Mouse (Mus musculus): ENCODE measurements around the gene Cmah.

DNA sequence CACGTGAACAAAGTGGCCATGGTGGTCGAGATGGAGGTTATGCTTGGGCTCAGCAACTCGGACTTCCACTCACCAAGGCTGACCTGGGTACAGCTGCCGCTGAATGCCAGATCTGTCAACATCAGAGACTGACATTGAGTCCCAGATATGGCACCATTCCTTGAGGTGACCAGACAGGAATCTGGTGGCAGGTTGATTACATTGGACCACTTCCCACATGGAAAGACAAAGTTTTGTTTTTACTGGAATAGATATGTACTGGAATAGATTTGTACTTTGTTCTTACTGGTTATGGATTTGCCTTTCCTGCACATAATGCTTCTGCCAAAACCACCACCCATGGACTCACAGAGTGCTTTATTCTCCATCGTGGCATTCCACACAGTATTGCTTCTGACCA, 27.5 kb downstream of the Cmah start:
- TF ChIP-seq CTCF (IDR thresholded peaks at IDR 0.05; ENCODE audit: low read depth, low read length) (no peak), EP300 (IDR thresholded peaks at IDR 0.05; ENCODE audit: insufficient read depth, low read depth, low read length) (no peak)

Data from ES-Bruce4 (cell line).